Mouse (Mus musculus) C2C12 (cell line): ENCODE results near the gene Alad. TPM values are rescaled to one million over a fixed set of nuclear protein-coding genes. Genes with fewer than 3 reads are reported as not detected.

ENCODE experiments used
- H3K27me3 ChIP-seq: one replicate; pipeline ENCODE4 v1.6.1; 2011; ENCODE audit not compliant: control insufficient read depth, insufficient read depth, insufficient read length
- H3K36me3 ChIP-seq: one replicate; pipeline ENCODE4 v1.6.1; 2011; ENCODE audit not compliant: control insufficient read depth, insufficient read depth
- H3K4me3 ChIP-seq: one replicate; pipeline ENCODE4 v1.5.1; 2011; ENCODE audit warnings: mild to moderate bottlenecking, control low read depth; ENCODE audit not compliant: poor library complexity, insufficient read depth, severe bottlenecking
- H3K79me2 ChIP-seq: one replicate; pipeline ENCODE4 v1.6.1; 2011; ENCODE audit not compliant: control insufficient read depth, insufficient read depth
- H3K79me3 ChIP-seq: one replicate; pipeline ENCODE4 v1.6.1; 2011; ENCODE audit warnings: low read depth, control low read depth
- H3ac ChIP-seq: one replicate; pipeline ENCODE3; 2011; ENCODE audit warnings: low read depth; ENCODE audit not compliant: control insufficient read depth, insufficient read length
- CEBPB ChIP-seq: IDR thresholded peaks from one replicate; pipeline ENCODE4 v1.6.1; 2011; ENCODE audit warnings: low read depth, mild to moderate bottlenecking, control low read depth, moderate library complexity
- CTCF ChIP-seq: IDR thresholded peaks from one replicate; pipeline ENCODE4 v1.5.1; 2011; ENCODE audit not compliant: control insufficient read depth, insufficient read depth, insufficient read length
- FOSL1 ChIP-seq: IDR thresholded peaks from one replicate; pipeline ENCODE4 v1.8.0; 2011; ENCODE audit warnings: mild to moderate bottlenecking, low read length; ENCODE audit not compliant: poor library complexity, insufficient read depth, severe bottlenecking
- MAX ChIP-seq: IDR thresholded peaks from one replicate; pipeline ENCODE4 v1.6.1; 2011; ENCODE audit warnings: mild to moderate bottlenecking, control low read depth
- MYOD1 ChIP-seq: IDR thresholded peaks from one replicate; pipeline ENCODE4 v1.6.1; 2011; ENCODE audit warnings: low read depth; ENCODE audit not compliant: control insufficient read depth, insufficient read length
- MYOG ChIP-seq: IDR thresholded peaks from one replicate; pipeline ENCODE4 v1.6.1; 2011; ENCODE audit not compliant: control insufficient read depth, insufficient read length; ENCODE audit errors: extremely low read depth
- USF1 ChIP-seq: IDR thresholded peaks from one replicate; pipeline ENCODE4 v1.6.1; 2011; ENCODE audit warnings: low read depth, mild to moderate bottlenecking, control low read depth, moderate library complexity
- polyA plus RNA-seq: library from polyadenylated mRNA; unstranded; fragments of >200 nt; fragmentation: generic; extraction: Trizol; gene quantifications from one replicate; pipeline ENCODE4 v1.2.1, GENCODE M21; 2012; ENCODE audit warnings: missing spikeins

Gene Alad
- polyA plus RNA-seq, 1 experiment, result 147 TPM

DNA sequence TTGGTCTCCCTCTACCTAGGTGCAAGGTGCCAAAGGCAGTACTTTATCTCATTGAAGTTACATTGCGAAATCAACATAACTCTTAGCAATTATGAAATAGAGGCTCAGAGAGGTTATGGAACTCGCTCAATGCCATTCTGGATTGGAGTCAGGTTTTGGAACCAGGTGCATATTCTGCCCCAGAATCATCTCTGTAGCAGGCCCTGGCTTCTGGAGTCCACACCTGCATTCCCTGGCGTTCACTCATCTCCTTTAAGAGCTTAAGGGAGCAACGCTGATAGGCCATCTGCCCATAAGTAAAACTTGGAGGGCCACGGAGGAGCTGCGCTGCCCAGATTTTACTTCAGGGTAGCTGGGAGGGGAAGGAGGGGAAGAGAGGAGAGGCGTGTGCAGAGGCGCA lies 2.7 kb downstream of the Alad start:
- Histone ChIP-seq H3K79me3 (no peaks in the 10 kb centered on the region), H3K27me3 (no peaks in the 10 kb centered on the region), H3K4me3 (no peak overlapping the region), H3ac (no peak overlapping the region), H3K79me2 (peaks cover 27% of the 10 kb centered on the region), H3K36me3 (peaks cover 21% of the 10 kb centered on the region)
- TF ChIP-seq CEBPB, result peak; percentile 49
- TF ChIP-seq USF1, result no peak

DNA sequence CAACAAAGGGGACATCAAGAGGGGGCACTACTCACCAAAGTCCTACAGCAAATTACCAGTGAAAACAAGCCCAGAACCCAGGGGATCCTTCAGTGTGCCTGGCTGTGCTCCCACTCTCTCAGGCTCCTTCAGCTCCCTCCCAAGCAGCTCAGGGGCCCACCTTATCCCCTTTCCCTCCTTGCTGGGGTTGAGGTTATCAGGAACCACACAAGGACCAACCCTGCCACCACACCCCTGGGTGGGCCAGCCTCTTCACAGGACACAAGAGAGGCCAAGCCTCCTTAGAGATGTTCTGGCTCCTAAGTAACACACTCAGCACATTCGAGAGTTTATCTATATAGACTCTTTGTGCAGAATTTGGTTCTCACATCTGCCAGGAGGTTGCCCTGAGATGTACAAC lies 3.1 kb downstream of the Alad start:
- no peaks in the 10 kb centered on the region for H3K79me3 ChIP-seq

DNA sequence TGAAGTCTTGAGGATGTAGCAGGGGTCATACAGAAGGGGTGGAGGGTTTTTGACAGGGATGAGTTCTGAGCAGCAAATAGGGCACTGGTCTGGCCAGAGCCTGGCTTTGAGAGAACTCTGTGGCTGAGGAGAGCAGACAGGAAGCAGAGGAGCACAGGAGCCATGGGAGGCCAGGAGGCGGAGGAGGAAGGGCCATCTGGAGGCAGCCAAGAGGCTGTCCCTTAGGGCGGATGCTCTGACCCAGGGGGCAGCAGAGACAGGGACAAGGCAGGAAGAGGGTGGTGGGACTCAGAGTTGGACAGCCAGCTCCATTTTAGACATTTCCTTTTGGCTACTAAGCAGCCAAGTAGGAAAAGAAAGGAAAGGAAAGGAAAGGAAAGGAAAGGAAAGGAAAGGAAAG lies 3.6 kb downstream of the Alad start:
- no peaks in the 10 kb centered on the region for H3K27me3 ChIP-seq
- peaks cover 27% of the 10 kb centered on the region for H3K79me2 ChIP-seq
- no peaks in the 10 kb centered on the region for H3K79me3 ChIP-seq
- H3ac ChIP-seq, result no peak overlapping the region
- TF ChIP-seq CTCF (no peak), USF1 (no peak), MAX (no peak), MYOG (no peak), FOSL1 (no peak), CEBPB (no peak), MYOD1 (no peak)
- H3K4me3 ChIP-seq, result no peak overlapping the region
- H3K36me3 ChIP-seq, result peaks cover 30% of the 10 kb centered on the region

More for the DNA sequence above, 3.1 kb downstream of the Alad start:
- Histone ChIP-seq H3K36me3 (peaks cover 25% of the 10 kb centered on the region), H3K27me3 (no peaks in the 10 kb centered on the region), H3K79me2 (peaks cover 27% of the 10 kb centered on the region), H3ac (no peak overlapping the region), H3K4me3 (no peak overlapping the region)
- TF ChIP-seq CTCF (no peak), MAX (no peak), MYOG (no peak), FOSL1 (no peak), MYOD1 (no peak), CEBPB (no peak), USF1 (no peak)

DNA sequence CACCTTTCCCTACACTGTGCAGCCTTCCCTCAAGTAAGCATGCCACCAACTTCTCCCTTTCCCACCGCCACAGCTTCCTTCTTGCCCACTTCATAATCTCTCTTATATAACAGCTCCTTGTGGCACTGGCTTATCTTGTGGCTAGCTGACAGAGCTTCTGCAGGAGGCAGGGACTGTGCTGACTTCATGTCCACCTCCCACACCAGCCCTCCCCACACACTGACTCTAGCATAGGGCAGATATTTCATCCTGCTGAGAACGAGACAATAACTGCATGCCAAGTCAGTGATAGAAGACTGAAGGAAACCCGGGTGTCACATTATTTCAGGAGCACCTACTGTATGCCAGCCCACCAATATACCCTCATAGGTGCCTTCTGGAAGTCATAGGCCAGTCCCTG lies 4.2 kb downstream of the Alad start:
- peaks cover 36% of the 10 kb centered on the region for H3K36me3 ChIP-seq
- peaks cover 27% of the 10 kb centered on the region for H3K79me2 ChIP-seq
- H3K27me3 ChIP-seq, result no peaks in the 10 kb centered on the region
- TF ChIP-seq CTCF (no peak), USF1 (no peak), FOSL1 (no peak), MAX (no peak), MYOD1 (no peak), CEBPB (no peak)
- no peak overlapping the region for H3ac ChIP-seq
- no peaks in the 10 kb centered on the region for H3K79me3 ChIP-seq
- no peak overlapping the region for H3K4me3 ChIP-seq

DNA sequence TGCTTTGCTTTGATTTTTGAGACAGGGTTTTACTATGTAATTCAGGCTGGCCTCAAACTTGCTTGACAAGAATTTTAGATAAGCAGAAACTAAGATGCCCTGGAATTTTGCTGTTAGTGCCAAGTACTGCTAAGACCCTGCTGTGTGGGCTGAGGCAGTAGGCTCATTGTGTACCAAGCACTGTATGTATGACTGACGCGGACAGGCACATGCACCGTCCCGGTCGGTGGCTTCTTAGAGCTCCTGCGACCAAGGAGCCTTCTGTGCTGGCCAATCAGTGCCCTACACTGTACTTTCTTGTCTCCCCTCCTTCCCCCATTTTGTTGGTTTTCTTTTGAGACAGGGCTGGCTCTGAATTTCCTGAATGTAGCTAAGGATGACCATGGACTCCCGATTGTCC lies 4.7 kb downstream of the Alad start:
- Histone ChIP-seq H3K27me3 (no peaks in the 10 kb centered on the region), H3K79me2 (peaks cover 27% of the 10 kb centered on the region), H3K4me3 (no peak overlapping the region), H3ac (no peak overlapping the region), H3K36me3 (peaks cover 41% of the 10 kb centered on the region), H3K79me3 (no peaks in the 10 kb centered on the region)
- TF ChIP-seq CTCF (no peak), FOSL1 (no peak)

DNA sequence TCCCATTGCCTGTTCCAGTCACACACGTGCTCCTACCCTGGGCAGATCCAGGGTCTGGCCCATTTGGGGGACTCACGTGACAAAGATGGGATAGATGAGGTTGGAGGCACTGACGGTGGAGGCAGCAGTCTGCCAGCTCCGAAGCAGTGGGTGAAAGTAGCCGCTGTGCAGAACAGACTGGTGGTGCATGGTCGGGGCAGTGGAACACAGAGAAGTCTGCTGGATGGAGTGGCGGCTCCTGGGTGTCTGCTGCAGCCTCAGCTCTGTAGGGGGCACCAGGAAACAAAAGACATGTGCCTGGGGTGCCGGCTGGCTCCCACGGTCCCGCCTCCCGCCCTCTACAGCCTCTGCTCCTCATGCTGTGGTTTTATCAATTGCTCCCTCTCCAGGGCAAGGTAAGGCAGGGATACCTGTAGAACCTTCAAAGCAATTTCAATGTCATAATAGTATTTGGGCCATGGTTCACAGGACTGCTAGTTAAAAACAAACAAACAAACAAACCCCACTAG lies 5.7 kb downstream of the Alad start:
- Histone ChIP-seq H3K36me3 (peaks cover 51% of the 10 kb centered on the region), H3K79me3 (no peaks in the 10 kb centered on the region), H3K27me3 (no peaks in the 10 kb centered on the region), H3K4me3 (no peak overlapping the region), H3ac (no peak overlapping the region), H3K79me2 (peaks cover 19% of the 10 kb centered on the region)
- TF ChIP-seq FOSL1 (no peak), MAX (no peak), MYOG (no peak), MYOD1 (no peak), CEBPB (no peak), CTCF (no peak), USF1 (no peak)

DNA sequence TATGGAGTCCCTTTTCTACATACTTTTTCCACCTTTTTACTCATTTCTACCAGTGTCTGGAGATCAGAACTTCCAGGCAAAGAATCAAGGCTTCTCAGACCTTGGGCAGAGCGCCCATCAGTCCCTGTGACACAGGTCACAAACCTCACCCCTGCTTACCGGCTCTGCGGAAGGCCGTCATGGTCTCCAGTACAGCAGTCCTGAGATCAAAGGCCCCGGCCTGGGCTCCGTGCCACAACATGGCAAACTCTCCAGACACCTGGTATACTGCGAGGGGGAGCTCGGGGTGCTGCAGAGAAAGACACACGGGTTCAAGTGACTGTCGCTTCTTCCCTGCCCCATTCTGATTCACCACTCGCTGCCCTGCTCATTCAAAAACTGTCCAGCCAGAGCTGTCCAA lies 9.8 kb downstream of the Alad start:
- Histone ChIP-seq H3K79me2 (no peaks in the 10 kb centered on the region), H3K36me3 (peaks cover 71% of the 10 kb centered on the region), H3K4me3 (no peak overlapping the region), H3ac (no peak overlapping the region), H3K27me3 (no peaks in the 10 kb centered on the region), H3K79me3 (no peaks in the 10 kb centered on the region)
- no peak for TF ChIP-seq CEBPB
- no peak for TF ChIP-seq CTCF
- TF ChIP-seq MYOD1, result no peak
- no peak for TF ChIP-seq USF1
- TF ChIP-seq MAX, result no peak
- no peak for TF ChIP-seq MYOG
- TF ChIP-seq FOSL1, result no peak
